Mouse (Mus musculus) forebrain, postnatal 0 days (tissue): ENCODE measurements at regions not wholly inside any gene's neighbourhood (a gene's known extent, or its start where the extent isn't known, plus 50 kb on each side); places are given as distances from the start of the nearest gene placed in this dataset.
A peak's percentile ranks its signal among the peaks of the same experiment; 100 is the strongest.

Experiments used
- ATAC-seq: fragments of 200-750 bp; cut with Nextera tagmentation; 2 replicates; pipeline ENCODE4 v1.8.0; 2017; ENCODE audit warnings: mild to moderate bottlenecking, moderate library complexity
- DNase-seq: peaks from one replicate; pipeline ENCODE4 v3.0.0-alpha.2; 2015
- H3K27ac ChIP-seq: fragments of 300-500 bp; sonication (generic); 2 replicates; pipeline ENCODE4 v1.5.1; 2014; ENCODE audit warnings: low read depth, mild to moderate bottlenecking, antibody characterized with exemption, low read length, moderate library complexity, mixed read lengths
- H3K27me3 ChIP-seq: fragments of 300-500 bp; sonication (generic); 2 replicates; pipeline ENCODE4 v1.6.1; 2014; ENCODE audit warnings: mild to moderate bottlenecking, low read length, mixed read lengths; ENCODE audit not compliant: insufficient read depth
- H3K36me3 ChIP-seq: fragments of 300-500 bp; sonication (generic); 2 replicates; pipeline ENCODE4 v1.6.1; 2014; ENCODE audit warnings: mild to moderate bottlenecking, moderate library complexity; ENCODE audit not compliant: insufficient read depth
- H3K4me1 ChIP-seq: fragments of 300-500 bp; sonication (generic); 2 replicates; pipeline ENCODE4 v1.6.1; 2014; ENCODE audit warnings: antibody characterized with exemption; ENCODE audit not compliant: insufficient read depth
- H3K4me2 ChIP-seq: fragments of 300-500 bp; sonication (generic); 2 replicates; pipeline ENCODE4 v1.6.1; 2014; ENCODE audit warnings: low read depth, mild to moderate bottlenecking, moderate library complexity
- H3K4me3 ChIP-seq: fragments of 300-500 bp; sonication (generic); 2 replicates; pipeline ENCODE4 v1.5.1; 2014; ENCODE audit warnings: low read depth, low read length, mixed read lengths
- H3K9ac ChIP-seq: fragments of 300-500 bp; sonication (generic); 2 replicates; pipeline ENCODE4 v1.6.1; 2014; ENCODE audit warnings: mild to moderate bottlenecking
- H3K9me3 ChIP-seq: fragments of 300-500 bp; sonication (generic); 2 replicates; pipeline ENCODE4 v1.6.1; 2016; ENCODE audit warnings: low read length
- CTCF ChIP-seq: sonication (generic); IDR thresholded peaks from 2 replicates; pipeline ENCODE4 v1.5.1; 2016; ENCODE audit warnings: antibody characterized with exemption, control low read depth, low read depth
- WGBS: fragments of 180-500 bp; shearing (Covaris S2); extraction: QIAGEN DNeasy Blood & Tissue Kit; methylation state at CpG from one replicate; pipeline ENCODE4 v1.1.7; 2014; 5-methylcytosine and 5-hydroxymethylcytosine counted together

GRCm38 (mm10) chr1:27298586-27298985, 611.3 kb upstream of the 4931408C20Rik start:
- no peak overlapping the region for H3K27ac ChIP-seq
- no peaks in the 10 kb centered on the region for H3K27me3 ChIP-seq
- H3K9ac ChIP-seq = no peak overlapping the region
- H3K9me3 ChIP-seq = no peaks in the 10 kb centered on the region
- peak; percentile 6 for DNase-seq
- no peaks in the 10 kb centered on the region for H3K4me1 ChIP-seq
- no peaks in the 10 kb centered on the region for H3K36me3 ChIP-seq
- H3K4me3 ChIP-seq = no peak overlapping the region
- 69% methylated on average over 1 of the region's 1 CpGs for WGBS
- no peak overlapping the region for H3K4me2 ChIP-seq
- peak; percentile 32; the same call in 1 of the 2 replicates for ATAC-seq
- no peak for TF ChIP-seq CTCF

GRCm38 (mm10) chr1:27264923-27265322, 577.7 kb upstream of the 4931408C20Rik start:
- no peak for TF ChIP-seq CTCF
- Histone ChIP-seq H3K36me3 (no peaks in the 10 kb centered on the region), H3K9me3 (no peaks in the 10 kb centered on the region), H3K4me3 (no peak overlapping the region), H3K27ac (no peak overlapping the region), H3K9ac (no peak overlapping the region), H3K4me1 (no peaks in the 10 kb centered on the region), H3K27me3 (no peaks in the 10 kb centered on the region), H3K4me2 (no peak overlapping the region)
- WGBS = 40% methylated on average over 1 of the region's 1 CpGs
- ATAC-seq = no peak
- no peak for DNase-seq

GRCm38 (mm10) chr1:27261159-27261558, 573.9 kb upstream of the 4931408C20Rik start:
- 69% methylated on average over 3 of the region's 3 CpGs for WGBS
- Histone ChIP-seq H3K36me3 (no peaks in the 10 kb centered on the region), H3K9ac (no peak overlapping the region), H3K27me3 (no peaks in the 10 kb centered on the region), H3K4me2 (no peak overlapping the region), H3K4me1 (no peaks in the 10 kb centered on the region), H3K9me3 (no peaks in the 10 kb centered on the region), H3K4me3 (no peak overlapping the region), H3K27ac (no peak overlapping the region)
- DNase-seq (no peak), ATAC-seq (no peak)
- TF ChIP-seq CTCF = no peak
